Mouse (Mus musculus) forebrain, embryonic 14.5 days (tissue): ENCODE measurements at regions not wholly inside any gene's neighbourhood (a gene's known extent, or its start where the extent isn't known, plus 50 kb on each side); places are given as distances from the start of the nearest gene placed in this dataset.

Source experiments
- ATAC-seq: fragments of 200-750 bp; cut with Nextera tagmentation; 2 replicates; pipeline ENCODE4 v1.8.0; 2017; ENCODE audit warnings: mild to moderate bottlenecking, moderate library complexity
- DNase-seq: peaks from one replicate; pipeline ENCODE4 v3.0.0-alpha.2; 2015; ENCODE audit warnings: low spot score
- H3K27ac ChIP-seq: fragments of 300-500 bp; sonication (generic); 2 replicates; pipeline ENCODE4 v1.5.1; 2014; ENCODE audit warnings: low read depth, mild to moderate bottlenecking, control low read depth, low read length, moderate library complexity
- H3K27me3 ChIP-seq: fragments of 300-500 bp; sonication (generic); replicated peaks from 2 replicates; pipeline ENCODE4 v1.6.1; 2014; ENCODE audit warnings: low read length, control low read depth, mixed read lengths; ENCODE audit not compliant: control insufficient read depth, insufficient read depth
- H3K36me3 ChIP-seq: fragments of 300-500 bp; sonication (generic); 2 replicates; pipeline ENCODE4 v1.6.1; 2014; ENCODE audit warnings: low read length, control low read depth; ENCODE audit not compliant: control insufficient read depth, insufficient read depth
- H3K4me1 ChIP-seq: fragments of 300-500 bp; sonication (generic); 2 replicates; pipeline ENCODE4 v1.6.1; 2014; ENCODE audit warnings: antibody characterized with exemption, low read length, control low read depth; ENCODE audit not compliant: control insufficient read depth, insufficient read depth
- H3K4me2 ChIP-seq: fragments of 300-500 bp; sonication (generic); 2 replicates; pipeline ENCODE4 v1.6.1; 2014; ENCODE audit warnings: mild to moderate bottlenecking, control low read depth, low read length
- H3K4me3 ChIP-seq: fragments of 300-500 bp; sonication (generic); 2 replicates; pipeline ENCODE4 v1.5.1; 2014; ENCODE audit warnings: low read depth, low read length, control low read depth
- H3K9ac ChIP-seq: fragments of 300-500 bp; sonication (generic); 2 replicates; pipeline ENCODE4 v1.6.1; 2014; ENCODE audit warnings: mild to moderate bottlenecking, low read length, control low read depth, moderate library complexity
- H3K9me3 ChIP-seq: fragments of 300-500 bp; sonication (generic); replicated peaks from 2 replicates; pipeline ENCODE4 v1.6.1; 2016; ENCODE audit warnings: low read length, control low read depth, mixed read lengths; ENCODE audit not compliant: control insufficient read depth
- WGBS: fragments of 180-500 bp; shearing (Covaris S2); extraction: QIAGEN DNeasy Blood & Tissue Kit; methylation state at CpG from one replicate; pipeline ENCODE4 v1.1.7; 2014; 5-methylcytosine and 5-hydroxymethylcytosine counted together

GRCm38 (mm10) chr10:42101096-42101495 is 82.9 kb upstream of the Armc2 start:
- Histone ChIP-seq H3K36me3 (no peaks in the 10 kb centered on the region), H3K4me2 (no peak overlapping the region), H3K27me3 (no peaks in the 10 kb centered on the region), H3K4me1 (no peaks in the 10 kb centered on the region), H3K9me3 (no peaks in the 10 kb centered on the region), H3K27ac (no peak overlapping the region), H3K9ac (no peak overlapping the region), H3K4me3 (no peak overlapping the region)
- ATAC-seq (no peak), DNase-seq (no peak)
- 89% methylated on average over 6 of the region's 6 CpGs for WGBS

GRCm38 (mm10) chr10:42096924-42097323 is 78.7 kb upstream of the Armc2 start:
- no peak overlapping the region for H3K4me2 ChIP-seq
- no peak overlapping the region for H3K9ac ChIP-seq
- H3K9me3 ChIP-seq, result no peaks in the 10 kb centered on the region
- no peaks in the 10 kb centered on the region for H3K4me1 ChIP-seq
- no peak overlapping the region for H3K27ac ChIP-seq
- WGBS, result 90% methylated on average over 6 of the region's 6 CpGs
- DNase-seq (no peak), ATAC-seq (no peak)
- no peaks in the 10 kb centered on the region for H3K36me3 ChIP-seq
- H3K27me3 ChIP-seq, result no peaks in the 10 kb centered on the region
- no peak overlapping the region for H3K4me3 ChIP-seq

- no peaks in the 10 kb centered on the region for H3K27me3 ChIP-seq
- no peak overlapping the region for H3K27ac ChIP-seq
- WGBS, result 95% methylated on average over 10 of the region's 10 CpGs
- H3K4me2 ChIP-seq, result no peak overlapping the region
- no peak overlapping the region for H3K9ac ChIP-seq
- no peaks in the 10 kb centered on the region for H3K4me1 ChIP-seq
- no peak overlapping the region for H3K4me3 ChIP-seq
- DNase-seq (no peak), ATAC-seq (no peak)
- H3K9me3 ChIP-seq, result no peaks in the 10 kb centered on the region
- H3K36me3 ChIP-seq, result no peaks in the 10 kb centered on the region
These were observed 77.7 kb upstream of the Armc2 start for GRCm38 (mm10) chr10:42095986-42096385.

DNA sequence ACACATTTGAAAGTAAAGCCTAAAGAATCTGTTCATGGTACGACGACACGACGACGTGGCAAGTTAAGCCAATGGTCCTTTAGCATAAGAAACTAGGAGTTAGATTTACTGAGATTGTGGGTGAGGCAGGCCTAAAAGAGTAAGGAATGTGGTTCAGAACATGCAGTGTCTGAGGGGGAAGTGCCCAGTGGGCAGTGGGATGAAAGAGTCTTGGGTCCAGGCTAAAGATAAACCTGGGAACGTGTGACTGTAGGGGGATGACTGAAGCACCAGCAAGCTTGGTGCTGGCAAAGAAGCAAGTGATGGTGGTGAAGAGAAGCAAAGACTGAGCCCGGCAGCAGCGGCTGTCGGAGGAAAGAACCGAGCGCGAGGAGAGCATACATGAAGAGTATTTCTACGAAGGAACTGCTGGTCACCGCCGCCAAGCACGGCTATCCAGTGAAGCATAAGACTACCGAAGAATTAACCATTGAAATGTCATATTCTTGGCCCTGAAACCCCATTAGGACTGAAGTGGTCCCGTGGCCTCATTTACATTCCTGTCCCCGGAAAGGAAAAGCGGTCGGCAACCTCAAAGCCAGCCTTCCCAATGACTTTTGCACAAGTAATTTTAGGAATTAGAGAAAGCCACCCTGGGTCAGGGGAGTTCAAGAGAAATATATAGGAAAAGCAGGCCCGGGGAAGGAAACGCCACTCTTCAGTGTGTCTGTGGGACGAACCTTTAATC is 76.2 kb upstream of the Armc2 start:
- Histone ChIP-seq H3K4me1 (peaks cover 3% of the 10 kb centered on the region; the same call in 1 of the 2 replicates), H3K4me2 (no peak overlapping the region), H3K36me3 (no peaks in the 10 kb centered on the region), H3K27ac (no peak overlapping the region), H3K9ac (no peak overlapping the region), H3K9me3 (no peaks in the 10 kb centered on the region), H3K27me3 (no peaks in the 10 kb centered on the region), H3K4me3 (no peak overlapping the region)
- ATAC-seq (no peak), DNase-seq (no peak)
- 80% methylated on average over 24 of the region's 24 CpGs for WGBS

DNA sequence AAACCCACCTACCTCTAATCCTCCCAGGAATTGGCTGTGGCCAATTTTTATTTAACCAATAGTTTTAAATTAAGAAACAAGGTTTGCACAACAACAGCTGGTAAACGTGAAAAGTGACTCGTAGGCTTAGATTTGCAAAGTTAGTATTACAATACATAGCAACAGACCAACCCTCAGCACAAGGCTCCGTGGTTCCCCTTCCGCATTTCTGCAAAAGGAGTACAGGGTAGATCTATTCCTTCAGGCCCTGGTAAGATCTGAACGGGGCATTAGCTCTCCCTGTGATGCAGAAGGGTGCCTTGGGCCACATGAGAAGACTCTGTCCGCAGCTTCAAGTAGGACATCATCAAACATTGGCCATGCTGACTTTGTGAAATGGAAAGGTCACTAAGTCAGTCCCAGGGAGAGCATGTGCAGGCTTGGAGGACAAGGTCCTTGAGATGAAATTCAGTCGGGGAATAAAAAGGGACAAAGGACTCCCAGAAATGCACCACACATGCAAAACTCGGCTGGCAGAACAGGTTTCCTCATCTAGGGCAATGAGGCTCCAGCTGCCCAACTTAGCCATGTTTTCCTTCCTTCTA is 75.0 kb upstream of the Armc2 start:
- no peaks in the 10 kb centered on the region for H3K27me3 ChIP-seq
- no peak overlapping the region for H3K4me2 ChIP-seq
- ATAC-seq, result no peak
- no peak overlapping the region for H3K4me3 ChIP-seq
- no peak overlapping the region for H3K9ac ChIP-seq
- H3K36me3 ChIP-seq, result no peaks in the 10 kb centered on the region
- H3K27ac ChIP-seq, result no peak overlapping the region
- WGBS, result 88% methylated on average over 8 of the region's 8 CpGs
- H3K9me3 ChIP-seq, result no peaks in the 10 kb centered on the region
- peaks cover 4% of the 10 kb centered on the region; the same call in 1 of the 2 replicates for H3K4me1 ChIP-seq
- DNase-seq, result no peak

- ATAC-seq (no peak), DNase-seq (peak; percentile 38)
- H3K27me3 ChIP-seq, result no peaks in the 10 kb centered on the region
- peaks cover 4% of the 10 kb centered on the region; the same call in 1 of the 2 replicates for H3K4me1 ChIP-seq
- no peak overlapping the region for H3K9ac ChIP-seq
- H3K4me2 ChIP-seq, result no peak overlapping the region
- H3K4me3 ChIP-seq, result no peak overlapping the region
- H3K27ac ChIP-seq, result no peak overlapping the region
- no peaks in the 10 kb centered on the region for H3K9me3 ChIP-seq
- 54% methylated on average over 6 of the region's 6 CpGs for WGBS
- no peaks in the 10 kb centered on the region for H3K36me3 ChIP-seq
These were observed 74.3 kb upstream of the Armc2 start for GRCm38 (mm10) chr10:42092500-42092899.

DNA sequence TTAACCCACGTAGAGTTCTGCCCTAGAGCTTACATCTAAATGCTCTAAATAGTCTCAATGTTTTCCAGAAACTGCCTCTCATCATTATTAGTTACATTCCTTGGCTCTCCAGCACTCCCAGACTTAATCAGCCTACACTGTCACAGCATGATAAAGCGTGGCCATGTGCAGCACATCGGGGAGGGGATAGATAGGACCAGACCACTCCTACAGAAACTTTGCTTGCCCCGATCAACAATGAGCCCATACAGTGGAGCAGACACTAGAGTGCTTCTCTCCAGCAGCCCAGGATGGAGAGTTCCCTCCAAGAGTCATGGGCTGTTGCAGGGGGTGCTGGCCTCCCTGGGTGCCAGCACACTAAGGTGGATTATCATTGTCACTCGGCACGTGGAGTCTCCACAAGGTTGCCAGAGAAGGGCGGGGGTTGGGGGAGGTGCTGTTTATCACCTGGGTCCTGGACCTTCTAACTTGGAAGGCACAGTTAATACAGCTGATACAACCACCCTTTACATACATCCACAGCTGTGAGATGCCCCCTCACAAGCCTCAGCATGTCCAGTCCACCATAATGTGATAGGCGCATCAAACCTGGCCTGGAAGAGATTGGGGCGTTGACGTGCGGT is 73.4 kb upstream of the Armc2 start:
- ATAC-seq, result no peak
- Histone ChIP-seq H3K4me2 (no peak overlapping the region), H3K4me3 (no peak overlapping the region), H3K36me3 (no peaks in the 10 kb centered on the region), H3K27me3 (no peaks in the 10 kb centered on the region), H3K4me1 (peaks cover 4% of the 10 kb centered on the region; the same call in 1 of the 2 replicates), H3K9ac (no peak overlapping the region), H3K27ac (no peak overlapping the region), H3K9me3 (no peaks in the 10 kb centered on the region)
- 86% methylated on average over 11 of the region's 11 CpGs for WGBS
- no peak for DNase-seq

- DNase-seq, result no peak
These were observed 72.6 kb upstream of the Armc2 start for GRCm38 (mm10) chr10:42090806-42091205.

DNA sequence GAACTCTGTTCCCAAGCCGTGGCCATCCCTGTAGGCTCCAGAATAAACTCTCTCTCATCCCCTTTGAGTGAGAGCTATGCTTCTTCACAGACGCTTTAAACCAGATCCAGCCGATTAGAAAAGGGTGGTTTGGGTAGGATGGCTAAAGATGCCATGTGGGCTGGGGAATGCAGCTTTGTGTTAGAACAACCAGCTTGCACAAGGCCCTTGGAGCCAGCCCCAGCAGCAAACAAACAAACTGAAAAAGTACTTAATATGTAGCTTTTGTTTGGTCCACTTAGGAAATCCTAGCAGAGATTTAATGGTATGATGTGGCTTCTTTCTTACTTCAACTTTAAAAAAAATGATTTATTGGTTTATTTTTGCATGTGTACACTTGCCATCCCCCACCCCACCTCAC is 71.9 kb upstream of the Armc2 start:
- no peaks in the 10 kb centered on the region for H3K27me3 ChIP-seq
- no peak overlapping the region for H3K4me2 ChIP-seq
- DNase-seq, result peak; percentile 10
- H3K4me3 ChIP-seq, result no peak overlapping the region
- 26% methylated on average over 3 of the region's 3 CpGs for WGBS
- no peaks in the 10 kb centered on the region for H3K9me3 ChIP-seq
- no peaks in the 10 kb centered on the region for H3K36me3 ChIP-seq
- H3K4me1 ChIP-seq, result peaks cover 4% of the 10 kb centered on the region; the same call in 1 of the 2 replicates
- 0 out of 2 replicates have a peak, but pooled peaks have one; percentile 12 for ATAC-seq
- H3K9ac ChIP-seq, result no peak overlapping the region
- no peak overlapping the region for H3K27ac ChIP-seq

More at GRCm38 (mm10) chr10:42090806-42091205, 72.6 kb upstream of the Armc2 start:
- Histone ChIP-seq H3K9ac (no peak overlapping the region), H3K27ac (no peak overlapping the region), H3K4me3 (no peak overlapping the region), H3K9me3 (no peaks in the 10 kb centered on the region), H3K27me3 (no peaks in the 10 kb centered on the region), H3K36me3 (no peaks in the 10 kb centered on the region), H3K4me1 (peaks cover 4% of the 10 kb centered on the region; the same call in 1 of the 2 replicates), H3K4me2 (no peak overlapping the region)
- WGBS, result 92% methylated on average over 7 of the region's 7 CpGs
- no peak for ATAC-seq
